Mouse (Mus musculus) liver, embryonic 15.5 days (tissue): ENCODE data around the gene Ajuba. TPM values are rescaled to one million over a fixed set of nuclear protein-coding genes. Genes with fewer than 3 reads are reported as not detected.

Experiments used
- ATAC-seq: fragments of 200-750 bp; cut with Nextera tagmentation; 2 replicates; pipeline ENCODE4 v1.8.0; 2017; ENCODE audit warnings: moderate number of reproducible peaks, mild to moderate bottlenecking, moderate library complexity; ENCODE audit not compliant: insufficient read depth
- H3K27ac ChIP-seq: fragments of 300-500 bp; sonication (generic); replicated peaks from 2 replicates; pipeline ENCODE4 v1.5.1; 2015; ENCODE audit warnings: mild to moderate bottlenecking, inconsistent platforms
- H3K27me3 ChIP-seq: fragments of 300-500 bp; sonication (generic); 2 replicates; pipeline ENCODE4 v1.6.1; 2015; ENCODE audit warnings: mild to moderate bottlenecking, inconsistent platforms
- H3K36me3 ChIP-seq: fragments of 300-500 bp; sonication (generic); replicated peaks from 2 replicates; pipeline ENCODE4 v1.6.1; 2015; ENCODE audit warnings: moderate library complexity, mild to moderate bottlenecking, inconsistent platforms
- H3K4me1 ChIP-seq: fragments of 300-500 bp; sonication (generic); replicated peaks from 2 replicates; pipeline ENCODE4 v1.6.1; 2015; ENCODE audit warnings: inconsistent platforms
- H3K4me2 ChIP-seq: fragments of 300-500 bp; sonication (generic); 2 replicates; pipeline ENCODE4 v1.6.1; 2015; ENCODE audit warnings: moderate library complexity, mild to moderate bottlenecking, inconsistent platforms
- H3K4me3 ChIP-seq: fragments of 300-500 bp; sonication (generic); replicated peaks from 2 replicates; pipeline ENCODE4 v1.5.1; 2015; ENCODE audit warnings: mild to moderate bottlenecking, inconsistent platforms
- H3K9ac ChIP-seq: fragments of 300-500 bp; sonication (generic); 2 replicates; pipeline ENCODE4 v1.6.1; 2015; ENCODE audit warnings: moderate library complexity, mild to moderate bottlenecking, inconsistent platforms
- H3K9me3 ChIP-seq: fragments of 300-500 bp; sonication (generic); replicated peaks from 2 replicates; pipeline ENCODE4 v1.6.1; 2016; ENCODE audit warnings: inconsistent platforms
- WGBS: fragments of 180-500 bp; shearing (Covaris S2); methylation state at CpG from one replicate; pipeline ENCODE4 v1.1.7; 2015; ENCODE audit warnings: mixed read lengths; ENCODE audit not compliant: insufficient replicate concordance; 5-methylcytosine and 5-hydroxymethylcytosine counted together
- microRNA counts: library from miRNA; unstranded; fragments of <30 nt; microRNA quantifications from one replicate; lab custom pipeline; 2016
- microRNA-seq: library from miRNA; unstranded; fragments of <30 nt; microRNA quantifications from one replicate; pipeline ENCODE4, GENCODE M21; 2016
- polyA plus RNA-seq: library from polyadenylated mRNA; unstranded; fragments of >200 nt; fragmentation: Nextera tagmentation; extraction: Ambion mirVana; gene quantifications from 2 replicates; pipeline ENCODE4 v1.2.1, GENCODE M21; 2015

Ajuba gene
- polyA plus RNA-seq, 1 experiment from 2014 or later, result 5.6 TPM

- no peak for ATAC-seq
- no peak overlapping the region for H3K4me2 ChIP-seq
- 13% methylated on average over 17 of the region's 17 CpGs for WGBS
- H3K27me3 ChIP-seq, result peaks cover 30% of the 10 kb centered on the region
- no peak overlapping the region for H3K9ac ChIP-seq
- H3K4me3 ChIP-seq, result no peak overlapping the region
- no peak overlapping the region for H3K27ac ChIP-seq
- H3K4me1 ChIP-seq, result peaks cover 15% of the 10 kb centered on the region
- H3K36me3 ChIP-seq, result no peaks in the 10 kb centered on the region
- no peaks in the 10 kb centered on the region for H3K9me3 ChIP-seq
These were observed 48.8 kb downstream of the Ajuba start for GRCm38 (mm10) chr14:54528446-54529111.

DNA sequence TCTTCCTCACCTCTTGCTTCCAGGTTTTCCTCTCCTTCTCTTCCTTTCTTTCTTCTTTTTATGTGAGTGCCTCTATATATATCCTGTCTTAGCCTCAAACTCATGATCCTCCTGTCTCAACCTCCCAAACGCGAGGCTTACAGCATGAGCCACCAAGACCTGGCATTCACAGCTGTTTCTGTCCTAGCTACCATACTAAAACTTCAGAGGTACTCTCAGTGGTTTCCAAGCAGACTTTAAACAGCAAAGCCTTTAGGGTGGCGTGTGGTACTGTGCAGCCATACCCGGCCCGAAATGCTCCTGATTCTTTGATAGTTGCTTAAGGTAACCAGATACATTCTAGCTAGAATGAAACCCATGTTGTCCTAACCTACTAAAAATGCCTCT lies 49.4 kb downstream of the Ajuba start:
- H3K27ac ChIP-seq, result no peak overlapping the region
- no peak overlapping the region for H3K4me2 ChIP-seq
- H3K9me3 ChIP-seq, result no peaks in the 10 kb centered on the region
- no peak overlapping the region for H3K9ac ChIP-seq
- H3K36me3 ChIP-seq, result no peaks in the 10 kb centered on the region
- peaks cover 30% of the 10 kb centered on the region for H3K27me3 ChIP-seq
- H3K4me1 ChIP-seq, result peaks cover 15% of the 10 kb centered on the region
- 19% methylated on average over 5 of the region's 5 CpGs for WGBS
- no peak for ATAC-seq
- H3K4me3 ChIP-seq, result no peak overlapping the region

DNA sequence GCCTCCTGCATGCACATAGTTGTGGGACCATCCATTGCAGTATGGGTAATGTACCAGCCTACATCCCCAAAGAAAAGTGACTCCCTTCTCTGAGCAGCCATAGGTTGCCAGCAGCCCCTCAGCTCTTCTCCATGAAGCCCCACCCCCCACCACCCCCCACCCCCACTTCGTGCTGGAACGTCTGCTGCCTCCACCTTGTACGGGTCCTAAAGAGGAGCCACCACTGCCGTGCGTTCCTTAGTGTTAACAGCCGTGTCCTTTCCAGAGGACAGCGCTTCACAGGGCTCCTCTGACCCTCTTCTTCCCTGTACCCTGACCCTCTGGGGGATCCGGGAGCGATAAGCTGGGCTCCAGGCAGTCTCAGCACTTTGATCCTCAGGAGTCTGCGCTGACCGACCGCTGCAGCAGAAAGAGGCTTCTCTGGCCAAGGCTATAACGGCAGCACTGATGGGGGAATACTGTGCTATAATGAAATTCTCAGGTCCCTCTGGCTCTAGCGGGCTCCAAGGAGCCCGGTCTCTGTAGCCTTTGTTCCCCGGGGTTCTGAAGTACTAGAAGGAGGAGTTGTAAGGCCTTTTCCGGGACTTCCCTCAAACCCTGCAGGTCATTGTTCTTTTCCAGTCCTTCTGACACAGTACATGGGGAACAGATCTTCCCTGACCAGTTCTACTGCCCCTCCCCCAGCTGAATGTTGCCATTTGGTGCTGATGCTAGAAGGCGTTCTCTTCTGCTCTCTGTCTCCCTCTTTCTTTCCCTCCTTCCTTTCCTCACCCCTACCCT lies 49.9 kb downstream of the Ajuba start:
- Histone ChIP-seq H3K27ac (no peak overlapping the region), H3K9me3 (no peaks in the 10 kb centered on the region), H3K4me3 (peak overlapping the region; percentile 18), H3K4me2 (peak overlapping the region; percentile 46), H3K36me3 (no peaks in the 10 kb centered on the region), H3K27me3 (peaks cover 30% of the 10 kb centered on the region), H3K9ac (no peak overlapping the region), H3K4me1 (peaks cover 15% of the 10 kb centered on the region)
- ATAC-seq, result no peak
- 3% methylated on average over 18 of the region's 18 CpGs for WGBS

GRCm38 (mm10) chr14:54523600-54523999 lies 53.8 kb downstream of the Ajuba start:
- Histone ChIP-seq H3K27me3 (peaks cover 30% of the 10 kb centered on the region), H3K36me3 (no peaks in the 10 kb centered on the region), H3K4me3 (no peak overlapping the region), H3K4me1 (peaks cover 13% of the 10 kb centered on the region), H3K27ac (no peak overlapping the region), H3K9ac (no peak overlapping the region), H3K9me3 (no peaks in the 10 kb centered on the region), H3K4me2 (no peak overlapping the region)
- ATAC-seq, result no peak
- WGBS, result 33% methylated on average over 6 of the region's 6 CpGs

MicroRNAs encoded within 50 kb of the gene (microRNA counts, 519-probe panel; counts per million panel counts)
- not detected for microRNA mmu-miR-686 (lab: Ali Mortazavi, UCI)

Small RNA genes lying within 50 kb of the gene (microRNA-seq; reads per million reads assigned to microRNA genes)
- gene Mir686, result not detected

Other genes with a start within 250 kb of the Ajuba start
- 16.0 and 17.2 TPM in 2 replicates for gene Oxa1l, start 216.7 kb downstream of the Ajuba start, polyA plus RNA-seq
- 9.9 and 10.5 TPM in 2 replicates for gene Slc7a7, start 159.8 kb downstream of the Ajuba start, polyA plus RNA-seq
- gene Mrpl52, start 150.6 kb downstream of the Ajuba start, polyA plus RNA-seq, result 128 and 168 TPM in 2 replicates
- 22.6 and 24.7 TPM in 2 replicates for gene Mmp14, start 145.9 kb downstream of the Ajuba start, polyA plus RNA-seq
- gene Lrp10, start 113.4 kb downstream of the Ajuba start, polyA plus RNA-seq, result 21.2 and 23.0 TPM in 2 replicates
- gene Rem2, start 101.5 kb downstream of the Ajuba start, polyA plus RNA-seq, result 0.20 and 0.23 TPM in 2 replicates
- 25.1 and 26.3 TPM in 2 replicates for gene Prmt5, start 60.0 kb downstream of the Ajuba start, polyA plus RNA-seq
- 33.7 and 34.1 TPM in 2 replicates for gene Haus4, start 22.9 kb downstream of the Ajuba start, polyA plus RNA-seq
- gene 4931414P19Rik, start 28.4 kb upstream of the Ajuba start, polyA plus RNA-seq, result 1.9 and 2.9 TPM in 2 replicates
- 204 and 211 TPM in 2 replicates for gene Psmb5, start 40.5 kb upstream of the Ajuba start, polyA plus RNA-seq
- not detected in 2 replicates for gene Psmb11, start 43.9 kb upstream of the Ajuba start, polyA plus RNA-seq
- gene Gm17606, start 63.4 kb upstream of the Ajuba start, polyA plus RNA-seq, result not detected in 2 replicates
- gene Cdh24, start 63.8 kb upstream of the Ajuba start, polyA plus RNA-seq, result 0.16 and 0.35 TPM in 2 replicates
- 39.3 and 39.5 TPM in 2 replicates for gene 1700123O20Rik, start 108.7 kb upstream of the Ajuba start, polyA plus RNA-seq
- 47.3 and 48.7 TPM in 2 replicates for gene Acin1, start 109.4 kb upstream of the Ajuba start, polyA plus RNA-seq
- gene Gm29776, start 121.3 kb upstream of the Ajuba start, polyA plus RNA-seq, result 0.05 TPM in 1 of 2 replicates, not detected in the other
- gene Cebpe, start 134.6 kb upstream of the Ajuba start, polyA plus RNA-seq, result 10.6 and 12.6 TPM in 2 replicates
- 3.0 and 3.5 TPM in 2 replicates for gene Slc7a8, start 204.4 kb upstream of the Ajuba start, polyA plus RNA-seq
- not detected in 2 replicates for gene Rnf212b, start 236.6 kb upstream of the Ajuba start, polyA plus RNA-seq